Mouse (Mus musculus): ENCODE measurements at regions not wholly inside any gene's neighbourhood (a gene's known extent, or its start where the extent isn't known, plus 50 kb on each side); places are given as distances from the start of the nearest gene placed in this dataset.
"Not testable (repeated sequence)": the region's sequence is repeated elsewhere in the genome, so short reads cannot be mapped to it uniquely, and the experiment has no call there.

DNA sequence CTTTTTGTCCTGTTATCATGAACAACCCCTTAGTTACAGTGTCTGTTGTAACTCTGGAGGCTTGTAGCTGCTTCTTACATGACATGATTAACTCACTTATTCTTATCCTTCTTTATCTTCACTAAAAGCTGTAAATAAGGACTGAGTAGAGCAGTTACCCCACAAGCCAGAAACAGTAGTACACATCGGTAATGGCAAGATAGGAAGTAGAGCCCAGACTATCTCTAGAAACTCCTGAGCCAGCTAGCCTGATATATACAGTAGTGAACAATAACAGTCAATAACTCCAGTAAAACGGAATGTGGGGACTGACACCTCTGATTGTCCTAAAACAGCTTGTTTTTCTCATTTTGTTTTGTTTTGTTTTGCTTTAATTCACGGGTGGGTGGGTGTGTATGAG, 80.9 kb upstream of the Adss start:
- H3K4me2 ChIP-seq; H3K27ac ChIP-seq; H3K36me3 ChIP-seq; H3K27me3 ChIP-seq; H3K4me3 ChIP-seq (replicated peaks); H3K9me3 ChIP-seq (replicated peaks); H3K9ac ChIP-seq; H3K4me1 ChIP-seq (replicated peaks); DNase-seq: not testable (repeated sequence)
- WGBS (ENCODE audit: insufficient replicate concordance) = 39% methylated on average over 3 of the region's 3 CpGs
- ATAC-seq (ENCODE audit: low read depth) = peak; percentile 74

DNA sequence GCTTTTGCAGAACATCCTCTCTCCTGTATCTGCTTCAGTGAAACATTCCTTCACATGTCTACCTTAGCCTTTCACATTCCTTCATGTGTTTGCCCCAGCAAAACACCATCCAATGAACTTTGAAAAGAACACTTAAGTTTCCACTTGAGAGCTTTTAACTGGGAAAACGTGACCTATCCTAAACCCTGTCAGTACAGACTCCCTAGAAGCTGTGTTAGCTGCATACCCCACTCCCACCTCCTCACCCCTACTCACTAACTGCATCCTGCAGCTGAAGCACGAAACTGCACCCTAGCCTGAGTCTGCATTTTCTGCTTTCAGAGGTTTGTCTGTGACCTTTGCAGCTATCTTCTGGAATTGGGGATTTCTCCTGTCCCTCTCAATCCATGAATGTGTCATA, 81.7 kb upstream of the Catspere2 start:
- WGBS (ENCODE audit: insufficient replicate concordance) = 32% methylated on average over 2 of the region's 2 CpGs
- H3K4me2 ChIP-seq = no peak overlapping the region
- H3K36me3 ChIP-seq = no peaks in the 10 kb centered on the region
- no peaks in the 10 kb centered on the region for H3K9me3 ChIP-seq (replicated peaks)
- H3K4me3 ChIP-seq (replicated peaks) = no peak overlapping the region
- H3K27ac ChIP-seq = no peak overlapping the region
- no peak overlapping the region for H3K9ac ChIP-seq
- no peaks in the 10 kb centered on the region for H3K27me3 ChIP-seq
- DNase-seq (no peak), ATAC-seq (ENCODE audit: low read depth) (no peak)
- H3K4me1 ChIP-seq (replicated peaks) = no peaks in the 10 kb centered on the region

- not testable (repeated sequence) for H3K27me3 ChIP-seq; H3K4me2 ChIP-seq; H3K9ac ChIP-seq; H3K4me1 ChIP-seq (replicated peaks); ATAC-seq (ENCODE audit: low read depth); H3K4me3 ChIP-seq (replicated peaks); H3K27ac ChIP-seq; DNase-seq; H3K36me3 ChIP-seq; H3K9me3 ChIP-seq (replicated peaks)
- whole genome bisulfite sequencing (ENCODE audit: insufficient replicate concordance) = 72% methylated on average over 22 of the region's 22 CpGs
These were observed 54.7 kb upstream of the Catspere2 start for GRCm38 (mm10) chr1:177928391-177929010.

Measured in liver, embryonic 13.5 days (tissue).